Mouse (Mus musculus) liver, embryonic 14.5 days (tissue): ENCODE data around the gene Kdm2b. TPM values are rescaled to one million over a fixed set of nuclear protein-coding genes. Genes with fewer than 3 reads are reported as not detected.

Experiments used
- ATAC-seq: fragments of 200-750 bp; cut with Nextera tagmentation; 2 replicates; pipeline ENCODE4 v1.8.0; 2017; ENCODE audit warnings: moderate number of reproducible peaks, mild to moderate bottlenecking, moderate library complexity; ENCODE audit not compliant: insufficient read depth
- DNase-seq, 3 experiments: peaks; one replicate each; pipeline ENCODE4 v3.0.0-alpha.2; 2012 to 2013; ENCODE audit warnings: low read depth in 3 of 3, low spot score in 3 of 3
- H3K27ac ChIP-seq: fragments of 300-500 bp; sonication (generic); 2 replicates; pipeline ENCODE4 v1.5.1; 2014; ENCODE audit warnings: moderate library complexity, mild to moderate bottlenecking, control low read depth, inconsistent platforms
- H3K27me3 ChIP-seq: fragments of 300-500 bp; sonication (generic); 2 replicates; pipeline ENCODE4 v1.6.1; 2014; ENCODE audit warnings: mild to moderate bottlenecking, low read length, moderate library complexity; ENCODE audit not compliant: control insufficient read depth, insufficient read depth
- H3K36me3 ChIP-seq: fragments of 300-500 bp; sonication (generic); replicated peaks from 2 replicates; pipeline ENCODE4 v1.6.1; 2014; ENCODE audit warnings: low read depth; ENCODE audit not compliant: control insufficient read depth, insufficient read depth
- H3K4me1 ChIP-seq, 2 experiments: fragments of 200-500 bp in 1 of 2; fragments of 300-500 bp in 1 of 2; sonication (generic) in 1 of 2; replicated peaks; 2 replicates each; pipeline ENCODE4 v1.6.1; 2012 to 2014; ENCODE audit warnings: antibody characterized with exemption in 1 of 2, inconsistent platforms in 1 of 2, low read length in 1 of 2; ENCODE audit not compliant: control insufficient read depth in 2 of 2, insufficient read depth in 2 of 2
- H3K4me2 ChIP-seq: fragments of 300-500 bp; sonication (generic); 2 replicates; pipeline ENCODE4 v1.6.1; 2014; ENCODE audit warnings: low read depth, mild to moderate bottlenecking, control low read depth, moderate library complexity
- H3K4me3 ChIP-seq, 2 experiments: fragments of 200-500 bp in 1 of 2; fragments of 300-500 bp in 1 of 2; sonication (generic) in 1 of 2; 2 replicates each; pipeline ENCODE4 v1.5.1; 2012 to 2014; ENCODE audit warnings: low read depth in 2 of 2, low read length in 2 of 2, mild to moderate bottlenecking in 2 of 2, control low read depth in 1 of 2, inconsistent platforms in 1 of 2, moderate library complexity in 1 of 2; ENCODE audit not compliant: insufficient read depth in 1 of 2
- H3K9ac ChIP-seq: fragments of 300-500 bp; sonication (generic); replicated peaks from 2 replicates; pipeline ENCODE4 v1.6.1; 2014; ENCODE audit warnings: mild to moderate bottlenecking, control low read depth, moderate library complexity
- H3K9me3 ChIP-seq: fragments of 300-500 bp; sonication (generic); 2 replicates; pipeline ENCODE4 v1.6.1; 2016; ENCODE audit warnings: low read length, mixed read lengths; ENCODE audit not compliant: control insufficient read depth
- CTCF ChIP-seq: IDR thresholded peaks from 2 replicates; pipeline ENCODE4 v1.5.1; 2016; ENCODE audit warnings: antibody characterized with exemption, low read depth, control low read depth
- EP300 ChIP-seq: IDR thresholded peaks from 2 replicates; pipeline ENCODE4 v1.6.1; 2016; ENCODE audit warnings: antibody characterized with exemption, low read depth
- WGBS: fragments of 180-500 bp; shearing (Covaris S2); extraction: QIAGEN DNeasy Blood & Tissue Kit; methylation state at CpG from one replicate; pipeline ENCODE4 v1.1.7; 2014; ENCODE audit not compliant: insufficient replicate concordance; 5-methylcytosine and 5-hydroxymethylcytosine counted together
- polyA plus RNA-seq, 2 experiments: library from polyadenylated mRNA; depleted of rRNA in 1 of 2; stranded (reverse) in 1 of 2; unstranded in 1 of 2; fragments of >200 nt; fragmentation: Nextera tagmentation in 1 of 2; extraction: Ambion mirVana in 1 of 2; gene quantifications; 2 replicates each; pipeline versions ENCODE4 v1.2.1 to v1.2.3; 2012 to 2014

Gene Kdm2b
- polyA plus RNA-seq, 2 experiments, result 10.0 to 11.7 TPM

- ATAC-seq (no peak), DNase-seq (no peak)
- Histone ChIP-seq H3K4me3 (no peak overlapping the region), H3K27ac (no peak overlapping the region), H3K27me3 (no peaks in the 10 kb centered on the region), H3K4me2 (no peak overlapping the region), H3K9ac (no peak overlapping the region), H3K36me3 (no peaks in the 10 kb centered on the region), H3K9me3 (no peaks in the 10 kb centered on the region), H3K4me1 (no peaks in the 10 kb centered on the region; a peak in 2 of 4 replicates)
- 85% methylated on average over 3 of the region's 3 CpGs for WGBS
- TF ChIP-seq EP300, result no peak
- TF ChIP-seq CTCF, result no peak
These were observed 63.3 kb downstream of the Kdm2b start for GRCm38 (mm10) chr5:122926341-122926740.

GRCm38 (mm10) chr5:122925534-122925958 is 64.1 kb downstream of the Kdm2b start:
- no peaks in the 10 kb centered on the region for H3K27me3 ChIP-seq
- H3K4me1 ChIP-seq, result no peaks in the 10 kb centered on the region; a peak in 2 of 4 replicates
- H3K27ac ChIP-seq, result no peak overlapping the region
- H3K4me2 ChIP-seq, result no peak overlapping the region
- no peak overlapping the region for H3K9ac ChIP-seq
- H3K36me3 ChIP-seq, result no peaks in the 10 kb centered on the region
- ATAC-seq, result no peak
- H3K4me3 ChIP-seq, result no peak overlapping the region
- no peak for TF ChIP-seq EP300
- TF ChIP-seq CTCF, result peak; percentile 84
- H3K9me3 ChIP-seq, result no peaks in the 10 kb centered on the region
- peak; percentile 36 to 50 (median 43) for DNase-seq
- 22% methylated on average over 7 of the region's 7 CpGs for WGBS

- Histone ChIP-seq H3K4me3 (no peak overlapping the region), H3K27ac (no peak overlapping the region), H3K36me3 (no peaks in the 10 kb centered on the region), H3K4me2 (no peak overlapping the region), H3K4me1 (no peaks in the 10 kb centered on the region; a peak in 2 of 4 replicates), H3K9me3 (no peaks in the 10 kb centered on the region), H3K27me3 (no peaks in the 10 kb centered on the region), H3K9ac (no peak overlapping the region)
- DNase-seq, result no peak
- WGBS, result 73% methylated on average over 10 of the region's 10 CpGs
- ATAC-seq, result no peak
- TF ChIP-seq CTCF (no peak), EP300 (no peak)
These were observed 65.7 kb downstream of the Kdm2b start for GRCm38 (mm10) chr5:122923871-122924465.

GRCm38 (mm10) chr5:122921941-122922340 is 67.7 kb downstream of the Kdm2b start:
- no peak overlapping the region for H3K9ac ChIP-seq
- no peaks in the 10 kb centered on the region for H3K36me3 ChIP-seq
- TF ChIP-seq EP300 (no peak), CTCF (no peak)
- ATAC-seq (no peak), DNase-seq (no peak)
- H3K27ac ChIP-seq, result no peak overlapping the region
- no peak overlapping the region for H3K4me2 ChIP-seq
- no peaks in the 10 kb centered on the region; a peak in 2 of 4 replicates for H3K4me1 ChIP-seq
- H3K9me3 ChIP-seq, result no peaks in the 10 kb centered on the region
- no peaks in the 10 kb centered on the region for H3K27me3 ChIP-seq
- H3K4me3 ChIP-seq, result no peak overlapping the region
- 63% methylated on average over 8 of the region's 8 CpGs for WGBS

- 63% methylated on average over 5 of the region's 5 CpGs for WGBS
- Histone ChIP-seq H3K4me3 (no peak overlapping the region), H3K4me1 (peaks cover 0 to 3% of the 10 kb centered on the region in 2 experiments; a peak in 2 of 4 replicates), H3K9ac (no peak overlapping the region), H3K4me2 (no peak overlapping the region), H3K27ac (no peak overlapping the region), H3K36me3 (no peaks in the 10 kb centered on the region), H3K9me3 (no peaks in the 10 kb centered on the region), H3K27me3 (no peaks in the 10 kb centered on the region)
- DNase-seq, result no peak
- no peak for ATAC-seq
- TF ChIP-seq EP300 (no peak), CTCF (no peak)
These were observed 69.1 kb downstream of the Kdm2b start for GRCm38 (mm10) chr5:122920557-122920956.
